Mouse (Mus musculus) ovary, postnatal 36 days (tissue): ENCODE measurements around the gene Ptprd.

Experiments
- DNase-seq: peaks from one replicate; pipeline ENCODE4 v3.0.0; 2022; ENCODE audit warnings: low spot score, mixed read lengths

Ptprd gene

GRCm38 (mm10) chr4:75953349-75954060, 2258.3 kb downstream of the Ptprd start:
- DNase-seq = no peak

- no peak for DNase-seq
Measured at GRCm38 (mm10) chr4:75950582-75950981, 2261.2 kb downstream of the Ptprd start.

- DNase-seq = no peak
Measured at GRCm38 (mm10) chr4:75894871-75895270, 2316.9 kb downstream of the Ptprd start.
